Mouse (Mus musculus) olfactory bulb, adult 2 months (tissue): ENCODE measurements around the gene Clca3a1. TPM values are rescaled to one million over a fixed set of nuclear protein-coding genes. Genes with fewer than 3 reads are reported as not detected.

Source experiments
- H3K27ac ChIP-seq: fragments of 200-500 bp; 2 replicates; pipeline ENCODE4 v1.5.1; 2012; ENCODE audit warnings: low read depth, low read length; ENCODE audit not compliant: insufficient read depth
- H3K4me1 ChIP-seq: fragments of 200-500 bp; 2 replicates; pipeline ENCODE4 v1.6.1; 2012; ENCODE audit warnings: low read length; ENCODE audit not compliant: control insufficient read depth, insufficient read depth
- H3K4me3 ChIP-seq: fragments of 200-500 bp; 2 replicates; pipeline ENCODE4 v1.5.1; 2012; ENCODE audit warnings: mild to moderate bottlenecking, low read depth, low read length, moderate library complexity; ENCODE audit not compliant: insufficient read depth
- CTCF ChIP-seq: fragments of 200-500 bp; IDR thresholded peaks from 2 replicates; pipeline ENCODE4 v1.5.1; 2012; ENCODE audit warnings: low read depth, mild to moderate bottlenecking, low read length, moderate library complexity; ENCODE audit not compliant: insufficient read depth
- POLR2A ChIP-seq: fragments of 200-500 bp; IDR thresholded peaks from 2 replicates; pipeline ENCODE4 v1.6.1; 2012; ENCODE audit warnings: mild to moderate bottlenecking, low read depth, low read length, moderate library complexity; ENCODE audit not compliant: insufficient read depth
- WGBS: fragments of 180-500 bp; shearing (Covaris S2); methylation state at CpG from one replicate; pipeline ENCODE4 v1.1.7; 2018; 5-methylcytosine and 5-hydroxymethylcytosine counted together
- polyA plus RNA-seq: library from polyadenylated mRNA; stranded (reverse); fragments of >200 nt; gene quantifications from 2 replicates; pipeline ENCODE4 v1.2.4, GENCODE M21; 2012; ENCODE audit warnings: low replicate concordance; ENCODE audit not compliant: missing spikeins, insufficient read depth, insufficient read length

The Clca3a1 gene
- polyA plus RNA-seq, 1 experiment = not detected

GRCm38 (mm10) chr3:144687618-144688017 lies 73.2 kb downstream of the Clca3a1 start:
- Histone ChIP-seq H3K4me1 (no peaks in the 10 kb centered on the region), H3K4me3 (no peak overlapping the region), H3K27ac (no peak overlapping the region)
- 87% methylated on average over 9 of the region's 9 CpGs for WGBS
- TF ChIP-seq POLR2A (no peak), CTCF (no peak)

GRCm38 (mm10) chr3:144686146-144686545 lies 74.6 kb downstream of the Clca3a1 start:
- 90% methylated on average over 5 of the region's 5 CpGs for WGBS
- H3K4me1 ChIP-seq = no peaks in the 10 kb centered on the region
- H3K27ac ChIP-seq = no peak overlapping the region
- H3K4me3 ChIP-seq = no peak overlapping the region
- TF ChIP-seq POLR2A (no peak), CTCF (no peak)

GRCm38 (mm10) chr3:144683136-144683814 lies 77.5 kb downstream of the Clca3a1 start:
- Histone ChIP-seq H3K27ac (no peak overlapping the region), H3K4me3 (no peak overlapping the region), H3K4me1 (no peaks in the 10 kb centered on the region)
- TF ChIP-seq CTCF = no peak
- TF ChIP-seq POLR2A = no peak
- 97% methylated on average over 12 of the region's 12 CpGs for WGBS

GRCm38 (mm10) chr3:144681542-144681941 lies 79.2 kb downstream of the Clca3a1 start:
- TF ChIP-seq POLR2A (no peak), CTCF (no peak)
- no peak overlapping the region for H3K27ac ChIP-seq
- H3K4me1 ChIP-seq = no peaks in the 10 kb centered on the region
- 84% methylated on average over 5 of the region's 5 CpGs for WGBS
- H3K4me3 ChIP-seq = no peak overlapping the region

GRCm38 (mm10) chr3:144679701-144680159 lies 81.0 kb downstream of the Clca3a1 start:
- TF ChIP-seq POLR2A (no peak), CTCF (no peak)
- H3K4me3 ChIP-seq = no peak overlapping the region
- WGBS = 82% methylated on average over 8 of the region's 8 CpGs
- no peak overlapping the region for H3K27ac ChIP-seq
- no peaks in the 10 kb centered on the region for H3K4me1 ChIP-seq

Other genes starting within 250 kb of the Clca3a1 start
- gene Hs2st1, start 190.8 kb downstream of the Clca3a1 start, polyA plus RNA-seq = not detected in 2 replicates
- gene Selenof, start 190.7 kb downstream of the Clca3a1 start, polyA plus RNA-seq = not detected in 2 replicates
- 182 TPM in 1 of 2 replicates, not detected in the other for gene Sh3glb1, start 40.6 kb downstream of the Clca3a1 start, polyA plus RNA-seq
- gene Clca3a2, start 58.5 kb upstream of the Clca3a1 start, polyA plus RNA-seq = not detected in 2 replicates
- not detected in 2 replicates for gene Clca3b, start 88.4 kb upstream of the Clca3a1 start, polyA plus RNA-seq
- not detected in 2 replicates for gene Clca4b, start 171.6 kb upstream of the Clca3a1 start, polyA plus RNA-seq
- gene Clca4a, start 214.1 kb upstream of the Clca3a1 start, polyA plus RNA-seq = not detected in 2 replicates